Mouse (Mus musculus): Measurements from ENCODE around the gene Nav1.

DNA sequence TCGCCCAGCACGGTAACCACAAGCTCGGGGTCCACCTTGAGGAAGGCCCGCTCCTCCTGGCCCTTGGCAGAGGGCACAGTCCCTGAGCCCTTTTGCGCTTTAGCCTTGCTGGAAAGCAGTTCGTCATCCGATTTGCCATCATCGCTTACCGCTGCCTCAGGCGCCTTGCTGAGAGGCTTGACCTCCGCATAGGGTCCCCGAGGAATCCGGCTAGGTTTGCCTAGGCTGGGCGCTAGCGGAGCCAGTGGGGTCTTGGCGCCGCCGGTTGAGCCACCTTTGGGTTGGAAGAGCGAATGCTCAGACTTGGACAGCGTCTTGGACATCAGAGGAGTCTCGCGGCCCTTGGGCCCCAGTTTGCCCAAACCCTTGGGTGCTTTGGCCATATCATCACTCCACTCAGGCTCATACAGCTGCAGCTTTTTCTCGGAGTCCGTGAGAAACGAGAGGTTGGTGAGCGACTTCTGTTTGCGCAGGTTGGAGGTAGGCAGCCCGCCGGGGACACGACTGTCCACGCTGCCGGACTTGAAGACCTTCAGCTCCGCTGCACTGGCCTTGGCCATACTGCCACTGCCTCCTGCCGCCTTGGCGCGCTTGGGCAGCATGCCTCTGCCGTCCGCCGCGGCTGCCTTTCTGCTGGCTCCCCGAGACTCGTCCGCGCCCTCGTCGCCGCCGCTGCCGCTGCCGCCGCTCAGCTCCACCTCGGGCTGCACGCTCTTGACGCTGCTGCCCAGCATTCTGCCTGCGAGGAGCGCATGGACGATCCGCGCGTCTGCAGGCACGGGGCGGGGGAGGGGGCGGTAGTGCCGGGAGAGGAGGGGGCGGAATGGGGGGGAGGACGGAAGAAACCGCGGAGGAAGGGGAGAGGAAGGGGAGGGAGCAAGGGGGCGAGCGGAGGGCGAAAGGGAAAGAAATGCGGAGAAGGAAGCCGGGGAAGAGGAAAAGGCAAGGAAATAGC lies 22.2 kb downstream of the Nav1 start:
- TF ChIP-seq POLR2A (IDR thresholded peaks at IDR 0.05; ENCODE audit: insufficient read length, low read depth): no peak
- TF ChIP-seq MAX (IDR thresholded peaks at IDR 0.05; ENCODE audit: low read depth): no peak
- TF ChIP-seq POLR2AphosphoS2 (IDR thresholded peaks at IDR 0.05; ENCODE audit: insufficient read length, low read depth): peak; percentile 46
- TF ChIP-seq CEBPB (IDR thresholded peaks at IDR 0.05; ENCODE audit: insufficient read depth, poor library complexity, severe bottlenecking): no peak
- no peak for TF ChIP-seq E2F4 (IDR thresholded peaks at IDR 0.05; ENCODE audit: insufficient read depth)
- no peak for TF ChIP-seq USF1 (IDR thresholded peaks at IDR 0.05; ENCODE audit: low read depth)
- peak in 1 of 3 experiments; percentile 24 for TF ChIP-seq MYOD1 (IDR thresholded peaks at IDR 0.05; ENCODE audit: control insufficient read depth in 1 of 3, insufficient read length in 2 of 3, low read depth in 2 of 3)
- no peak for TF ChIP-seq TCF12 (IDR thresholded peaks at IDR 0.05; ENCODE audit: insufficient read depth, poor library complexity, severe bottlenecking)
- TF ChIP-seq MYOG (IDR thresholded peaks at IDR 0.05; ENCODE audit: control insufficient read depth in 1 of 3, insufficient read depth in 1 of 3, insufficient read length in 2 of 3, low read depth in 2 of 3): peak in 1 of 3 experiments; percentile 38
- no peak for TF ChIP-seq TCF3 (IDR thresholded peaks at IDR 0.05; ENCODE audit: insufficient read length, low read depth)
